Mouse (Mus musculus) forelimb bud, embryonic 11.5 days (tissue): ENCODE data around the gene Afap1l2.
A peak's percentile ranks its signal among the peaks of the same experiment; 100 is the strongest.

Experiments used
- DNase-seq: peaks from one replicate; pipeline ENCODE4 v3.0.0-alpha.2; 2012; ENCODE audit warnings: low read depth, low spot score

Afap1l2 gene

DNA sequence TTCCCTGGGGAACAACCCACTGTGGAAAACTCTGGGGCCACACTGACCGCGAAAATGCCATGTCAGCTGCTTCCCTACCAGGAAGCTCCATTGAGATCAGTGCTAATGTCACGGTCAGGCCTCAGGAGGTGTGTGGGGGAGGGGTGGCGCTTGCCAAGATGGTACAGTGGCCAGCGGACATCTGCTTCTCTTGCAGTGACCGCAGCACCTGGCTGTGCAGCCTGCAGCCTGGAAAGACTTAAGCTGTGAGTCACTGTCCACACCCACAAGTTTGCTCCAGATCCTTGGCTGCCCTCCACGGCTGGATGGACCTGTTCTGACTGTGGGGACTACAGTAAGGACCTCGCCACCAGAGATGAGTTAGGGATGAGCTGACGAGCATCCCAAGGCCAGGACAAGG, 68.2 kb downstream of the Afap1l2 start:
- no peak for DNase-seq

DNA sequence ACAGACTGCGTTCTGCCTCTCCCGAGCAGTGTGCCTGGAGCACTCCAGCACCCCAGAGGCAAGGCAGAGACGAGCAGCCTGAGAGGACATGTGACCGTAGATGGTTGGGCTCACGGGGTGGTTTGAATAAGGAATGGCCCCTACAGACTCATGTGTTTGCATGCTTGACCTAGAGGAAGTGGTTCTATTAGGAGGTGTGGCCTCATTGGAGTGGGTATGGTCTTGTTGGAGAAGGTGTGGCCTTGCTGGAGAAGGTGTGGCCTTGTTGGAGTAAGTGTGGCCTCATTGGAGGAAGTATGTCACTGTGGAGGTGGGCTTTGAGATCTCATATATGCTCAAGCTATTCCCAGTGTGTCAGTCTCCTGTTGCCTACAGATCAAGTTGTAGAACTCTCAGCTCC, 70.1 kb downstream of the Afap1l2 start:
- DNase-seq = no peak

DNA sequence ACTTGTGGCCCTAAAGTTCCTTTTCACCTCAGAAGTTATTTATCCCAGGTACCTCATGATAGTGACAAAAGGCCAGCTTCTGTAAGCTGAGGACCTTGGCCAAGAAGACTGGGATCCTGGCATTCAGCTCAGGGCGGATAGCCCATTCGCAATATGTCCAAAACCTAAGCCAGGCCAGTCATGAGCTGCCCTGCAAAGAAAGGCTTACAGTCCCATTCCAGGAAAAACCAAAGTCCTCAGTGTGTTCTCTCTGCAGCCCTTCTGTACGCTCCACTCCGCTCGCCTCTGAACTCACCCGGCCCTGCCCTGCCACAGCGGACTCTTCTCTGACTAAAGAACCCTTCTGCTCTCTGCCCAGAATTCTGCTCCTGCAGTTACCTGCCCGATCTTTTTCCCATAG, 71.8 kb downstream of the Afap1l2 start:
- no peak for DNase-seq

DNA sequence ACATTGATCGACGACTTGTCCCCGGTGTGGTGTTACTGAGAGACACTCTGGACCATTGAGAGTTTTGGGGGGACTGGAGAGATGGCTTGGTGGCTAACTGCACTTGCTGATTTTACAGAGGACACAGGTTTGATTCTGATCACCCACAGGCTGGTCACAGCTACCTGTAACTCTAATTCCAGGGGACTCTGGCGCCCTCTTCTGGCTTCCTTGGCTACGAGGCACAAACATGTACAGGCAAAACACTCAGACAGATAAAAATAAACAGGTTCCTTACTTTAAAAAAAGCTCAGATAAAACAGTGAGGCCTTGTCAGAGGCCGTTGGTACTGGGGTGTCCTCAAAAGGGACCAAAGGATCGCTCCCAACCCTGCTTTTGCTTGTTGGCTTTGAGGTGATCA, 72.3 kb downstream of the Afap1l2 start:
- no peak for DNase-seq

DNA sequence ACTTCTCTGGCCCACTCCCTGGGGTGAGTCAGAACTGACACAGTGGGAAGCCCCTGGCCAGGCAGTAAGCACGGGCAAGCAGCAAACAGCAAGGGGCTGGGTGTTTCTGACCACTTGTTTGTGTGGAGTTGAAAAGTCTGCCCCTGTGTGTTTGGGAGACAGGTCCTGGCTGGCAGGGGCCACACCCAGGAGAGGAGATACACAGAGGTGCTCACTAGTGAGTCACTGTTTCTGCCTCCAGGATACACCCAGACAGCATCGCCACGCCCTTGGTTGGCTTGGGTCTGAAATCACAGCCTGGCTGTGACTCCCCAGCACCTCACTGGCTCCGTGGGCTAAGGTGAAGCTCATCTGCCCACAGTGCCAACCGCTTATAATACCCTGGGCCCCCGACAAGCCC, 72.9 kb downstream of the Afap1l2 start:
- no peak for DNase-seq

DNA sequence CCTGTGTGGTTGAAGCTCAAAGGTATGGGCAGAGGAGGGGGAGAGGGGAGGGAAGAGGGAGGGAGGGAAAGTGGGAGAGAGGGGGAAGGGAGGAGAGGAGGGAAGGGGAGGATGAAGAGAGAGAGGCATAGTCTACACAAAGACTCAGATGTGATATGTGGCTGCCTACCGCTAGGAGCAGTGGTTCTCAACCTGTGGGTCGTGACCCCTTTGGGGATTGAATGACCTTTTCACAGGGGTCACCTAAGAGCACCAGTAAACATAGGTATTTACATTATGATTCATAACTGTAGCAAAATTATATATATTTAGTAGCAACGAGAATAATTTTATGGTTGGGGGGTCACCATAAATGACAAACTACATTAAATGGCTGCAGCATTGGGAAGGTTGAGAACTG, 74.2 kb downstream of the Afap1l2 start:
- no peak for DNase-seq

DNA sequence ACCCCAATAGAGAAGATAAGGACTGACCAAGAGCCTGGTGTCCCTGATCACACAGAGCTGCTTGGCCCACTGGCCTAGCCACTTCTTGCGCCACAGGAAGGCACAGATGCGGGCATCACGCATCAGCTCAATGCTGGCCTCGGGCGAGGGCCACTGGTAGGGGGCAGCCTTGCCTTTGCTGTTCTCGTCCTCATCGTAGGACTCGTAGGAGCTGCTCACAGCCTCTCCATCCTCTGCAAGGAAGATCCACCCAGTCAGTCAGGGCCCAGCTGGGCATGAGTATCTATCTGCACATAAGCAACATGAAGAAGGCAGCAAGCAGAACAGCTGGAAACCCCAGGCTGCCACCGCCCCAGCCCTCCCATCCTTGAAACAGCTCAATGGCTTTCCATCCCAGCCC, 78.0 kb downstream of the Afap1l2 start:
- no peak for DNase-seq

DNA sequence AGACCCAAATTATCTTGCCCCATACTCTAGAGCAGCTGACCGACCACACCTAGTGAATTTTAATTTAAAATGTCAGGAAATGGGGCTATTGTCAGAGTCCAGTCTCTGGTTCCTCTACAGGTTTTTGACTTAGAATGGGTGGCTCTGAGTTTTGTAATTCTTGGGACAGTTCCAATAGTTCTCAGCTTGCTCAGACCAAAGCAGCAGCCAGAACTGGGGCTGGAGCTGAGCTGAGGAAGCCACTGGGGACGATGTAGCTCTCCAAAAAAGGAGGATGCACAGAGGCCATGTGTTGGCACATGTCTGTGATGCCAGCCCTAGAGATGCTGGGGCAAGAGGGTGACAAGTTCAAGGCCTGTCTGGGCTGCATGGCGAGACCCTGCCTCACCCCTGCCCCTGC, 78.6 kb downstream of the Afap1l2 start:
- no peak for DNase-seq

DNA sequence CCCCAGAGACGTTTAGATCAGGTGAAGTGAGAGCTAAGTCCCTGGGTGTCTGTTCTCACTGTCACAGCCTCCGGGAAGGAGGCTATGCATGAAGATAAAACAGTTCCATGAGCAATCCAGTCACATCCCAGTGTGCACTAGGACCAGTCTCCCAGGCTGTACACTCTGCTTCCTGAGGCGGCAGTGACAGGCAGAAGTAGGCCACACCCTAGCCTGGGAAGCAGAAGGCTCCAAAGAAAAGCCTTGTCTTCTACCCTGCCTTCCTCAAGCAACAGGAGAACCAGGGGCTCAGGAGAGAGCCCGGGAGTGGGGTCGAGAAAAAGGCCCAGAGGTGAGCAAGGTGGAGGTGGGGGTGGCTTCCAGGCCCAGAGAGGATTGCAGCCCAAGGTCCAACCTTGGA, 86.3 kb downstream of the Afap1l2 start:
- no peak for DNase-seq

DNA sequence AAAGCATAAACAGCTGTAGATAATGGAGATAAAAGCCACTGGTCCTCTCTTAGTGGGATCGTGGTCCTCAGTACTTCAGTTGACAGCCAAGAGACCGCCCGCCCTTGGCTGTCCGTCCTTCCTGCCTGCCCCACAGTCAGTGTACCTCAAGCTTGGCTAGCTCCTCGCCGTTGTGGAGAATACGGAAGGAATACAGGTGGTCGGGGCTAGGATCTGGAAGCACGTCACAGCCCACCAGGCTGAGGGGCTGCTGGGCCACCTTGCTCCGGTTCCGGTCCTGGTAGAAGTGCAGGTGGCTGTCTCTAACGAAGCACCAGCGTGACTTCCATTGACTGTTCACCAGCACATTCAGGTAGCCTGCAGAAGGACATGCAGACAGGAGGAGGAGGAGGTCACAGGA, 87.8 kb downstream of the Afap1l2 start:
- no peak for DNase-seq

DNA sequence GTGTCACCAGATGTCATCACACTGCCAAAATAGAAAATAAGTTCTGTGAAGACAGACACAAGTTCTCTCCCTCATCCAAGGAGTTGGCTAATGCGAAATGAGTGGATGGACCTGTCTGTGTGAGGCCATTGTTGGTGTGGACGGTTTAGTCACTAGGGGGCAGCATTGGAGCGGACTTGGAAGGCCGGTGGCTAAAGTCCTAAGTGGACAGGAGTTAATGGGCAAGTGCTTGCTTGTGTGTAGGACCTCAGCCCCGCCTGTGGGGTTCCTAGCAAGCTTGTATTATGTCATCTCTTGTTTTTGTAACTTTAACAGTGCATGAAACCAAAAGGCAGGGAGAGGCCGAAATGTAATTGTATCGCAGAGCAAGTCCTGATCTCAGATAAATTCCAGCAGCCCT, 88.4 kb downstream of the Afap1l2 start:
- peak; percentile 88 for DNase-seq

DNA sequence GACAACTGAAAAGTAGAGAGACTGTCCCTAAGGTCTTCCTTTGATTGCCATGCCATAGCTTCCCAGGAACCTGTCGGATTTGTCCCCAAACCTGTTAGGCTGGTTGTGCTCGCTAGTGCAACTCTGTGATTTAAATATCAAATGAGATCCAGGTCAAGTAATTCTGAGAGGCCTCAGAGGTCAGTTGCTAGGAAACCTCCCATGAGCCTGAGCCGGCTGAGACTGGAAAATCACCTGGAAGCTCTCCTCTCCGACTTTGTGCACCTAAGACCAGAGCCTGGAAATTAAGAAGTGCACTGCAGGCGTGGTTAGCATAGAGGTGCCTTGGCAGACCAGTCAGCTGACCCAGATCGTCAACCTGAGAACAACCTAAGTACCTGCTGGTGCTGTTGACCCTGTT, 92.9 kb downstream of the Afap1l2 start:
- DNase-seq = no peak

DNA sequence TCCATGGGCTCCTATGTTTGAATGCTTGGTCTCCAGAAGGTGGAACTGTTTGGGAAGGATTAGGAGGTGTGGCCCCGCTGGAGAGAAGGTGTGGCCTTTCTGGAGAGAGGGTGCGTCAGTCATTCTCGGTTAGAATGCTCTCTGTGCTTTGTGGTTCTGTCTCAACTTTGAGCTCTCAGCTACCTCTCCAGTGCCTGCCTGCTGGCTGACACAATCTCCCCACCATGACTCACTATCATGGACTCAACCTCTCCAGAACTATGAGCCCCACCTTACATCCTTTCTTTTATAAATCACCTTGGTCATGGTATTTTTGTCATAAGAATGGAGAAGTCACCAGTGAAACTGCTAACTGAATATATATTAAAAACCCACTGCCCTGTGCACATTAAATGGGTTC, 93.4 kb downstream of the Afap1l2 start:
- no peak for DNase-seq

DNA sequence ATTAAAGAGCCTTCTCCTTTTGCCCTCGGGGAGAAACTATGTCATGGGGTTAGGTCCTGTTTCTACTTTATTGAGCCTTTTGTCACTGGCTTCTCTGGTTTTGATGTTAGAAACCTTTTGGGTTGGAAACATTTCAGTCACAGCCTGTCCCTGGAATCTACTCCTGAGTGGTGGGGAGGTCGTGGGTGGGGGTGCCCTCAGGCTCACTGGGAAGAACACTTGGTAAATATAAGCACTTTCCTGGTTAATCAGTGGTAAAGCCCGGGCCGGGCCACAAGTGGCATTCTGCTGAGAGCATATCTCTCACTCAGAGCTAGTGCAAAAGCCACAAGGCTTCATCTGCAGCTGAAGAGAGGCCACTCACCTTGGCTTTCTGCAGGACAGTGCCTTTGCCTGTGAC, 94.3 kb downstream of the Afap1l2 start:
- DNase-seq = no peak

DNA sequence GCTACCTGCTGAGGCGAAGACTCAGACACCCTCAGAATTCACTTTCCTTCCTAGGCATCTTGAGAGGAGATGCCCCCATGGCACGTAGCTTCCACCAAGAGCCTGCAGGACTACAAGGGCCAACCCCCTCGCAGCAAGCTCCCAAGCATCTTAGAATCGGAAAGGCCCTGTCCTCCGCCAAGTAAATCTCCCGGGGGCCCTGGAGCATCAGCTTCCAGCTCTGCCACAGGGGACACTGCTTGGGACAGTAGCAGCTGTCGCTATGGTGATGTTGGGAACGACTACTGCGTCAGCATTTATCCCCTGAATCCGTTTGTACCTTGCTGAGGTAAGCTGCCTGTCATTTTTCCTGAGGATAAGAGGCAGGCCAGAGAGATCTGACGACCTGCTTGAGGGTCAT, 97.5 kb downstream of the Afap1l2 start:
- DNase-seq = no peak

DNA sequence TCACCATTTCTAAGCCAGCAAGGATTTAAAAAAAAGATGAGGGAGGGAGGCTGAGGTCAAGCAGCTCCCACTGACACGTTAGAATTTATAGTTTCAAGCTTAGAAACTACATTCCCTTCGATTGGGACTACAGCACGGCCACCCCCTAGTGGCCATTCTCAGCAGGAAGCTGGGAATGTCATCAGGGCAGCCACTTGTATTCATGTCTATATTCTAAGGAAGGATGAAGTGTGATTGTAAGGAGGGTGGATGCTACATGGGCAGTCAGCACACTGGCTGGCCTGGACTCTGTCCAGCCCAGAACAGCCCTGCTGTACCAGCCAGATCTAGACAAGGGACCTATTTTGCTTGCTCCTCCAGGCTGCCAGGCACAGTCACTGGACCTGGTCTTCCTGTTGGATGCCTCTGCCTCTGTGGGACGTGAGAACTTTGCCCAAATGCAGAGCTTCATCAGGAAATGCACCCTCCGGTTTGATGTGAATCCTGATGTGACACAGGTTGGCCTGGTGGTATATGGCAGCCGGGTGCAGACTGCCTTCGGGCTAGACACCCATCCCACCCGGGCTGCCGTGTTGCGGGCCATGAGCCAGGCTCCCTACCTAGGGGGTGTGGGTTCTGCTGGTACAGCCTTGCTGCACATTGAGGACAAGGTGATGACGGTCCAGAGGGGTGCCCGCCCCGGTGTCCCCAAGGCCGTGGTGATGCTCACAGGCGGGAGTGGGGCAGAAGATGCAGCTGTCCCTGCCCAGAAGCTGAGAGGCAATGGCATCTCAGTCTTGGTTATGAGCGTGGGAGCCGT, 99.4 kb downstream of the Afap1l2 start:
- peak; percentile 73 for DNase-seq

DNA sequence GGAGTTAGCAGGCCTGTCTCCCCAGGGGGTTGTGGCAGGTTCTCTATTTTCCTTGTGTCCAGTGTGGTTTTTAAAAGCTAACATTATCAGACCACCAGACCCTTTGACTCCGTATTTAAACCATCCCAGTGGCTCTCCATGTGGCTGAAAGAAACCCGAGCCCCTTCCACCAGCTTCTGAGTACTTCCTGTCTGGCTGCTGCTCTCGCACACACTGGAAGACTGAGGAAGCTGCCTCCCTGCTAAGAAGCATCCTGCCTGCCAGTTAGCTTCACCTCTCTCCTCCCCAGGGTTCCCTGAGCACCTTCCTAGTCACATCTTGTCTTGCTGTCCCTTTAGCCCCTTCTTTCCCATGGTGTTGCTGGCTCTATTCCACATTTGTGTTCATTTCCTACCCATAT, 100.2 kb downstream of the Afap1l2 start:
- DNase-seq = no peak

DNA sequence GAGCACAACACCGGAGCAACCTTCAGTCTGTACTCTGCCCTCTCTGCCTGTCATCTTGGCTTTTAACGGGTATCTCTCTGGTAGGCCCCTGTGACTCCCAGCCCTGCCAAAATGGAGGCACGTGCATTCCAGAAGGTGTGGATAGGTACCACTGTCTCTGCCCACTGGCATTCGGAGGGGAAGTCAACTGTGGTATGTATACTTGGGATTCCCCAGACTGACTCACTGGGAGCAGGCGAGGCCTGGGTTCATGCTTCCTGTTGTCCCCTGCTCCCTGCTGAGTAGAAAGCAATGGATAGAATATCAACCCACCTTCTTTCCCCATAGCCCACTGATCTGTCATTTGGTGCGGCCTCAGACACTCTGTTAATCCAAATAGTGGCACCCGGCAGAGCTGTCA, 102.6 kb downstream of the Afap1l2 start:
- no peak for DNase-seq

DNA sequence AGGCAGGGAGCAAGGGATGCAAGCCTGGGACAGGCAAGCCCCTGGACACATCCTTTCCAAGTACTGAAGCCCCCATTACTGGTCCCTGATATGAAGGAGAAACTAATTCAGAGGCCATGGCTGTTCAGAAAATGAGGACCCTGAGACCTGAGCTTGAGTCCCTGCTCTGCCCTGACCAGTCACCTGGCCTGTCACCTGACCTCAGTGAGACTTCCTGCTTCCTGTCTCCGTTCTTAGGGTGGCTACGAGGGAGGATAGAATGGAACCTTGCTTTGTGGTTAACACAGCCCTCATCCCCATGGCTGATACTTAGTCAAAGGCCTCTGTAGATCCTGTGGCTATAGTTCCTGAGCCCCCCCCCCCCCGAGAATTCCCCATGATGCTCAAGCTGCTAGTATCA, 103.9 kb downstream of the Afap1l2 start:
- DNase-seq = no peak

DNA sequence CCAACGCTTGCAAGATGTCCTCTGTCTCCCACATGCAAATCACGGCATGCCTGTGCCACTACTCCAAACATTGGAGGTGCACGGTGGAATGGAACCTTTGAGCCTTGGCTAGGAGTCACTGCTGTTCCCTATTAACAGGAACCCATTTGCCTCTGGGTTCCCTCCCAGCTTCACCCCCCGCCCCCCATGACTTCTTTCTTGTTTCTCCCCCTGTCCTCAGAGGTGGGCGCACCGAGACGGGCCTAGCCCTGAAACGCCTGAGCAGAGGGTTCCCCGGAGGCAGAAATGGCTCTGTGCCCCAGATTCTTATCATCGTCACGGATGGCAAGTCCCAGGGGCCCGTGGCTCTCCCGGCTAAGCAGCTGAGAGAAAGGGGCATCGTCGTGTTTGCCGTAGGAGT, 110.4 kb downstream of the Afap1l2 start:
- no peak for DNase-seq

DNA sequence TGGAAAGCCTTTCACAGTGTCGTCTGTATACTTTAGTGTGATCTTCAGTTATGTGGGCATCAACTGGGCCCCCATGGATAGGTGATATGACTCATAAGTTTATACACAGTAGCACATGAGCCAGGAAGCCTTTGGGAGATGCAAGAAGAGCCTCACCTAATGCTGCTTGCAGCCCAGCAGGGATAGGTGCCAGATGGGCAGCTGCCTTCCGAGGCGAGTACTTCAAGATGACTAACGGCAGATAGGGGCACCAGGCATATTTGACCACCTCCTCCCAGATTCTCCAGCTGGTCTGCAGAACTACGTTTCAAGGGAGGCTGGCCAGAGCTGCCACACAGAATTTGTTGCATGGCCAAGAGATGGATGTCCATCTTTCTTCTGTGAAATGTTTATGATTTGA, 114.7 kb downstream of the Afap1l2 start:
- DNase-seq = no peak

DNA sequence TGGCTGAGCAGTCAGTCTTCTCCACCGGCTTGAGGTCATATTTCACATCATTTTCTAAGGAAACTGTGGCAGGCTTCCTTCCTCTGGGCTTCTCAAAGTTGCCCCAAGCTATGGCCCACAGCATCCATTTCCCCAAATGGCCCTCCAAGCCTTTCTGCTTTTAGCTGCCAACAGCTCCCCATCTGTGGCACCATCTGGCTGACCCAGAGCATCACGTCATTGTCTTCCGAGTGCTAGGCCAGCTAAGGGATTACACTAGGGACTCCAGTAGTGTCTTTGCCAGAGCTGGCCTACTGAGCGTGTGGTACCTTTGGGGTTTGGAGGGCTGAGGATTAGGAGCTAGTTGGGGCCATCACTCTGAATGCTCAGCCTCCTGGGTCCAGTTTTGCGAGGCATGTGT, 115.4 kb downstream of the Afap1l2 start:
- no peak for DNase-seq

DNA sequence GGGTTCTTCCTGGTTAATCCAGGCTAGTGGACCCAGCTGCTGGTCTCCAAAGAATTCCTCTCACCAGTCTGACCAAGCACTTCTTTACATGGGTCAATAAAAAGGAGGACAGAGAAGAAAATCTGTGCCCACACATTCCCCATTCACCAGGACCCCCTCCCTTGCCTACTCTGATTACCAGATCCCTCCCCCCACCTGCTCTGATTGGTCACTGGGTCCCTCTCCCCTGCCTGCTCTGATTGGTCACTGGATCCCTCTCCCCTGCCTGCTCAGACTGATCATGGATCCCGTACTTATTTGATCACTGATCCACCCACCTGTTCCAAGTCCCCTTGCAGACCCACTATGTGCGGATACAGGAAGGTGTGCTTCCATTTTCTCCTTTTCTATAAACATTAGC, 116.6 kb downstream of the Afap1l2 start:
- DNase-seq = no peak

DNA sequence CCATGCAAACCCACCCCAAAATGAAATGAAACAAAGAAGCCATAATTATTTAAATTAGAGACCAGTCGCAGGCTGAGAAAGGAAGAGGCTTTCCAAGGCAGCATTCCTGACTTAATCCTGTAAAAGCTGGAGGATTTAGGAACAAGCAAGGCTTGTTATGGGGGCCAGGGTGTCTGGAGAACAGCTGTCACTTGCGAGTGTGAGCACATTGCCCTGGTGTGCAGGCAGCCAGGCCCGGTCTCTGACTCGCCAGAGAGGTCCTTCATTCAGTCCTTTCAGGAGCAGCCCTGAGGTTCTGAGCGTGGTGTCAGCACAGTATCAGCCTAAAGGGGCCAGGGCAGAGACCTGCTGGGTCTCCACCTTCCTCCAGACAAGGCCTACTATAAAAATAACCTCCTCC, 119.4 kb downstream of the Afap1l2 start:
- no peak for DNase-seq
